Mouse (Mus musculus): ENCODE data around the gene Iqcg. TPM values are rescaled to one million over a fixed set of nuclear protein-coding genes. Genes with fewer than 3 reads are reported as not detected.

The Iqcg gene
- polyA plus RNA-seq, 2 experiments = 0.15 to 0.91 TPM

GRCm38 (mm10) chr16:33007436-33007835 is 48.6 kb downstream of the Iqcg start:
- H3K27ac ChIP-seq = no peak overlapping the region
- TF ChIP-seq CTCF (IDR thresholded peaks at IDR 0.05; ENCODE audit: low read depth) = no peak
- TF ChIP-seq EP300 (IDR thresholded peaks at IDR 0.05; ENCODE audit: low read depth) = no peak
- peaks cover 5% of the 10 kb centered on the region for H3K36me3 ChIP-seq (replicated peaks; ENCODE audit: control insufficient read depth, insufficient read depth, low read depth)
- H3K4me1 ChIP-seq (replicated peaks; ENCODE audit: control insufficient read depth in 2 of 2, insufficient read depth in 2 of 2, low read length in 1 of 2) = no peaks in the 10 kb centered on the region
- no peak for DNase-seq (ENCODE audit: low read depth in 3 of 3, low spot score in 3 of 3)
- H3K4me3 ChIP-seq (ENCODE audit: insufficient read depth in 1 of 2, low read depth in 2 of 2, low read length in 2 of 2) = no peak overlapping the region
- no peak for ATAC-seq (ENCODE audit: insufficient read depth)
- no peak overlapping the region for H3K4me2 ChIP-seq (ENCODE audit: low read depth)
- 81% methylated on average over 7 of the region's 7 CpGs for WGBS (ENCODE audit: insufficient replicate concordance)
- no peaks in the 10 kb centered on the region for H3K27me3 ChIP-seq (ENCODE audit: control insufficient read depth, insufficient read depth, low read length)
- H3K9me3 ChIP-seq (ENCODE audit: control insufficient read depth, low read length) = no peaks in the 10 kb centered on the region
- no peak overlapping the region for H3K9ac ChIP-seq (replicated peaks)

GRCm38 (mm10) chr16:33006888-33007287 is 49.1 kb downstream of the Iqcg start:
- H3K36me3 ChIP-seq (replicated peaks; ENCODE audit: control insufficient read depth, insufficient read depth, low read depth) = peaks cover 5% of the 10 kb centered on the region
- WGBS (ENCODE audit: insufficient replicate concordance) = 82% methylated on average over 7 of the region's 7 CpGs
- TF ChIP-seq EP300 (IDR thresholded peaks at IDR 0.05; ENCODE audit: low read depth) = no peak
- TF ChIP-seq CTCF (IDR thresholded peaks at IDR 0.05; ENCODE audit: low read depth) = no peak

GRCm38 (mm10) chr16:33005216-33005615 is 50.8 kb downstream of the Iqcg start:
- Histone ChIP-seq H3K9ac (replicated peaks) (no peak overlapping the region), H3K4me2 (ENCODE audit: low read depth) (no peak overlapping the region), H3K36me3 (replicated peaks; ENCODE audit: control insufficient read depth, insufficient read depth, low read depth) (peaks cover 8% of the 10 kb centered on the region), H3K4me3 (ENCODE audit: insufficient read depth in 1 of 2, low read depth in 2 of 2, low read length in 2 of 2) (no peak overlapping the region), H3K27me3 (ENCODE audit: control insufficient read depth, insufficient read depth, low read length) (no peaks in the 10 kb centered on the region), H3K27ac (no peak overlapping the region), H3K4me1 (replicated peaks; ENCODE audit: control insufficient read depth in 2 of 2, insufficient read depth in 2 of 2, low read length in 1 of 2) (no peaks in the 10 kb centered on the region), H3K9me3 (ENCODE audit: control insufficient read depth, low read length) (no peaks in the 10 kb centered on the region)
- TF ChIP-seq EP300 (IDR thresholded peaks at IDR 0.05; ENCODE audit: low read depth) (no peak), CTCF (IDR thresholded peaks at IDR 0.05; ENCODE audit: low read depth) (no peak)
- ATAC-seq (ENCODE audit: insufficient read depth) (no peak), DNase-seq (ENCODE audit: low read depth in 3 of 3, low spot score in 3 of 3) (no peak)
- 67% methylated on average over 9 of the region's 9 CpGs for WGBS (ENCODE audit: insufficient replicate concordance)

More at GRCm38 (mm10) chr16:33006888-33007287, 49.1 kb downstream of the Iqcg start:
- DNase-seq (ENCODE audit: low read depth in 3 of 3, low spot score in 3 of 3) (no peak), ATAC-seq (ENCODE audit: insufficient read depth) (no peak)
- Histone ChIP-seq H3K4me3 (ENCODE audit: insufficient read depth in 1 of 2, low read depth in 2 of 2, low read length in 2 of 2) (no peak overlapping the region), H3K4me1 (replicated peaks; ENCODE audit: control insufficient read depth in 2 of 2, insufficient read depth in 2 of 2, low read length in 1 of 2) (no peaks in the 10 kb centered on the region), H3K9ac (replicated peaks) (no peak overlapping the region), H3K4me2 (ENCODE audit: low read depth) (no peak overlapping the region), H3K27me3 (ENCODE audit: control insufficient read depth, insufficient read depth, low read length) (no peaks in the 10 kb centered on the region), H3K27ac (no peak overlapping the region), H3K9me3 (ENCODE audit: control insufficient read depth, low read length) (no peaks in the 10 kb centered on the region)

- H3K9ac ChIP-seq (replicated peaks) = no peak overlapping the region
- DNase-seq (ENCODE audit: low read depth in 3 of 3, low spot score in 3 of 3) (no peak), ATAC-seq (ENCODE audit: insufficient read depth) (no peak)
- H3K36me3 ChIP-seq (replicated peaks; ENCODE audit: control insufficient read depth, insufficient read depth, low read depth) = peaks cover 4% of the 10 kb centered on the region
- no peak overlapping the region for H3K4me2 ChIP-seq (ENCODE audit: low read depth)
- H3K4me3 ChIP-seq (ENCODE audit: insufficient read depth in 1 of 2, low read depth in 2 of 2, low read length in 2 of 2) = no peak overlapping the region
- H3K4me1 ChIP-seq (replicated peaks; ENCODE audit: control insufficient read depth in 2 of 2, insufficient read depth in 2 of 2, low read length in 1 of 2) = no peaks in the 10 kb centered on the region
- no peak for TF ChIP-seq CTCF (IDR thresholded peaks at IDR 0.05; ENCODE audit: low read depth)
- no peak for TF ChIP-seq EP300 (IDR thresholded peaks at IDR 0.05; ENCODE audit: low read depth)
- WGBS (ENCODE audit: insufficient replicate concordance) = 80% methylated on average over 5 of the region's 5 CpGs
- H3K27me3 ChIP-seq (ENCODE audit: control insufficient read depth, insufficient read depth, low read length) = no peaks in the 10 kb centered on the region
- no peaks in the 10 kb centered on the region for H3K9me3 ChIP-seq (ENCODE audit: control insufficient read depth, low read length)
- no peak overlapping the region for H3K27ac ChIP-seq
These were observed 63.9 kb downstream of the Iqcg start for GRCm38 (mm10) chr16:32992158-32992557.

GRCm38 (mm10) chr16:32984631-32985030 is 71.4 kb downstream of the Iqcg start:
- Histone ChIP-seq H3K9me3 (ENCODE audit: control insufficient read depth, low read length) (no peaks in the 10 kb centered on the region), H3K36me3 (replicated peaks; ENCODE audit: control insufficient read depth, insufficient read depth, low read depth) (no peaks in the 10 kb centered on the region; the same call in 1 of the 2 replicates), H3K9ac (replicated peaks) (no peak overlapping the region), H3K27me3 (ENCODE audit: control insufficient read depth, insufficient read depth, low read length) (no peaks in the 10 kb centered on the region), H3K4me2 (ENCODE audit: low read depth) (no peak overlapping the region), H3K4me1 (replicated peaks; ENCODE audit: control insufficient read depth in 2 of 2, insufficient read depth in 2 of 2, low read length in 1 of 2) (no peaks in the 10 kb centered on the region), H3K4me3 (ENCODE audit: insufficient read depth in 1 of 2, low read depth in 2 of 2, low read length in 2 of 2) (no peak overlapping the region), H3K27ac (no peak overlapping the region)
- DNase-seq (ENCODE audit: low read depth in 3 of 3, low spot score in 3 of 3) = no peak
- ATAC-seq (ENCODE audit: insufficient read depth) = no peak
- TF ChIP-seq EP300 (IDR thresholded peaks at IDR 0.05; ENCODE audit: low read depth) = no peak
- TF ChIP-seq CTCF (IDR thresholded peaks at IDR 0.05; ENCODE audit: low read depth) = no peak
- 85% methylated on average over 2 of the region's 2 CpGs for WGBS (ENCODE audit: insufficient replicate concordance)
